ENCODE assay signal across 9 mouse cellular contexts in genomic region chr8:116922060-116922757, GRCm38 (mm10). TPM values are rescaled to one million over a fixed set of nuclear protein-coding genes. Genes with fewer than 3 reads are reported as not detected.
DNase-seq lines count a peak whose midpoint lies in the region; ATAC-seq and TF ChIP-seq lines count a peak whose summit lies in the region.
"Had no signal": no experiment of that assay in that cellular context is flagged by ENCODE, and none has a peak within 500 bp of the region (broad histone marks: within the 10 kb centered on the region; RNA-seq: fewer than 3 reads in every experiment).

No protein-coding gene starts in this region.

- H3K9ac ChIP-seq in heart, postnatal 0 days (replicated peaks; ENCODE audit: low read depth, low read length), result peak overlapping the region; percentile 75

- H3K27me3 ChIP-seq in kidney, adult 2 months (replicated peaks; ENCODE audit: control insufficient read depth, insufficient read depth, low read length), result no peaks in the 10 kb centered on the region
- no peaks in the 10 kb centered on the region for H3K27me3 ChIP-seq in heart, postnatal 0 days (ENCODE audit: control insufficient read depth, insufficient read depth, low read length)
- H3K27me3 ChIP-seq: Patski had no signal

- DNase-seq in kidney, adult 2 months, result no peak
- no peak for DNase-seq in kidney, adult 8-10 months
- DNase-seq in heart, postnatal 0 days (ENCODE audit: low spot score), result no peak
- no peak for DNase-seq in frontal cortex, postnatal 14 days (ENCODE audit: low spot score in 2 of 2)
- DNase-seq in adrenal gland, postnatal 25 days, result no peak
- DNase-seq in spleen, adult 18-20 months, result no peak

- TF ChIP-seq POLR2A in kidney, adult 2 months (IDR thresholded peaks at IDR 0.05; ENCODE audit: low read depth, low read length), result no peak

- ATAC-seq in activated CD4-positive, CD25-positive, alpha-beta regulatory T cell, adult 4 months, result peak; percentile 16
- no peak for ATAC-seq in heart, postnatal 0 days (ENCODE audit: insufficient read depth, low read depth)

- H3K36me3 ChIP-seq in kidney, adult 2 months (ENCODE audit: control insufficient read depth, insufficient read depth, low read length), result no peaks in the 10 kb centered on the region
- H3K36me3 ChIP-seq in heart, postnatal 0 days (replicated peaks; ENCODE audit: control insufficient read depth, insufficient read depth, low read length), result peaks cover 16% of the 10 kb centered on the region
- H3K36me3 ChIP-seq in macrophage (ENCODE audit: inconsistent target), result no peaks in the 10 kb centered on the region

- WGBS in kidney, adult 2 months, result 17% methylated on average over 17 of the region's 17 CpGs
- WGBS in heart, postnatal 0 days, result 30% methylated on average over 17 of the region's 17 CpGs
- 35% methylated on average over 17 of the region's 17 CpGs for WGBS in macrophage (ENCODE audit: missing documents)

- peaks cover 17% of the 10 kb centered on the region for H3K79me2 ChIP-seq in macrophage (ENCODE audit: inconsistent target)

- H3K4me3 ChIP-seq in kidney, adult 2 months (ENCODE audit: insufficient read depth, low read depth, low read length), result peak overlapping the region; percentile 84
- H3K4me3 ChIP-seq in heart, postnatal 0 days (ENCODE audit: low read depth, low read length), result peak overlapping the region; percentile 93
- peak overlapping the region; percentile 58 for H3K4me3 ChIP-seq in macrophage (ENCODE audit: inconsistent target)

- H3K27ac ChIP-seq in kidney, adult 2 months (ENCODE audit: insufficient read depth, low read depth, low read length), result peak overlapping the region; percentile 76
- H3K27ac ChIP-seq in heart, postnatal 0 days (ENCODE audit: low read depth), result peak overlapping the region; percentile 94
- H3K27ac ChIP-seq in macrophage, result peak overlapping the region; percentile 84

- TF ChIP-seq CTCF in kidney, adult 2 months (conservative IDR thresholded peaks at IDR 0.05; ENCODE audit: insufficient read depth, insufficient read length, low read depth, low read length), result no peak
- TF ChIP-seq CTCF in heart, postnatal 0 days (IDR thresholded peaks at IDR 0.05; ENCODE audit: low read depth), result no peak

- no peaks in the 10 kb centered on the region for H3K9me3 ChIP-seq in heart, postnatal 0 days (replicated peaks; ENCODE audit: control insufficient read depth, low read length)

- H3K4me2 ChIP-seq in heart, postnatal 0 days (ENCODE audit: low read depth, low read length), result peak overlapping the region; percentile 66

- no peak for TF ChIP-seq EP300 in heart, postnatal 0 days (IDR thresholded peaks at IDR 0.05; ENCODE audit: low read depth)

- peaks cover 3% of the 10 kb centered on the region; the same call in 1 of the 2 replicates for H3K4me1 ChIP-seq in kidney, adult 2 months (ENCODE audit: control insufficient read depth, insufficient read depth, low read length)
- peaks cover 10% of the 10 kb centered on the region for H3K4me1 ChIP-seq in heart, postnatal 0 days (ENCODE audit: control insufficient read depth, insufficient read depth)

RNA-seq across cellular contexts. Expression of gene Cenpn, which starts 0.7 kb away (rescaled TPM):
- 0.89 and 1.2 TPM in 2 replicates for polyA plus RNA-seq in kidney, adult 2 months (2012; rRNA removed)
- polyA plus RNA-seq in activated CD4-positive, CD25-positive, alpha-beta regulatory T cell, adult 4 months (2017; shearing (Covaris generic)), result 1 to 10 TPM; 7.4 to 8.5 TPM
- total RNA-seq in heart, postnatal 0 days (2014; rRNA removed; ENCODE audit: low replicate concordance), result 4.4 and 19.2 TPM in 2 replicates
- polyA plus RNA-seq in heart, postnatal 0 days (2015; fragmentation: Nextera tagmentation; extraction: Ambion mirVana), result 9.4 and 10.1 TPM in 2 replicates
- 10 to 100 TPM in 1 of 26 experiments, 1 to 10 TPM in 22, under 1 TPM in 1, not detected in 2; 0.66 to 10.2 (median 2.9) TPM for total RNA-seq in macrophage (2018; cell fraction: chromatin; rRNA removed)
- 1 to 10 TPM in 25 of 26 experiments, under 1 TPM in 1; 0.96 to 3.0 (median 1.9) TPM for total RNA-seq in macrophage (2018; cell fraction: cytosol; rRNA removed)
- 10 to 100 TPM in 1 of 26 experiments, 1 to 10 TPM in 21, under 1 TPM in 3, not detected in 1; 0.35 to 10.8 (median 2.2) TPM for total RNA-seq in macrophage (2018; cell fraction: nucleus; rRNA removed)
- 2.0 to 6.7 TPM (median 4.5 TPM) in 3 replicates for polyA plus RNA-seq in macrophage (2018)
- 7.4 and 9.6 TPM in 2 replicates for total RNA-seq in adrenal gland, postnatal 25 days (2021)

RNA-seq across cellular contexts. Expression of gene Cmc2, which starts 1.0 kb away (rescaled TPM):
- 13.0 and 17.7 TPM in 2 replicates for polyA plus RNA-seq in kidney, adult 2 months (2012; rRNA removed)
- polyA plus RNA-seq in activated CD4-positive, CD25-positive, alpha-beta regulatory T cell, adult 4 months (2017; shearing (Covaris generic)), result 10 to 100 TPM; 34.8 to 43.4 TPM
- total RNA-seq in heart, postnatal 0 days (2014; rRNA removed; ENCODE audit: low replicate concordance), result 37.2 and 65.8 TPM in 2 replicates
- polyA plus RNA-seq in heart, postnatal 0 days (2015; fragmentation: Nextera tagmentation; extraction: Ambion mirVana), result 139 and 161 TPM in 2 replicates
- total RNA-seq in macrophage (2018; cell fraction: chromatin; rRNA removed), result 1 to 10 TPM in 15 of 26 experiments, under 1 TPM in 2, not detected in 9; 0.41 to 6.3 (median 1.9) TPM
- total RNA-seq in macrophage (2018; cell fraction: cytosol; rRNA removed), result 10 to 100 TPM in 8 of 26 experiments, 1 to 10 TPM in 18; 5.9 to 15.8 (median 9.7) TPM
- total RNA-seq in macrophage (2018; cell fraction: nucleus; rRNA removed), result 10 to 100 TPM in 1 of 26 experiments, 1 to 10 TPM in 24, under 1 TPM in 1; 0.82 to 10.5 (median 3.9) TPM
- 7.6 to 14.5 TPM (median 13.8 TPM) in 3 replicates for polyA plus RNA-seq in macrophage (2018)
- total RNA-seq in adrenal gland, postnatal 25 days (2021), result 50.7 and 55.5 TPM in 2 replicates

RNA-seq across cellular contexts. Expression of gene Atmin, which starts 21.0 kb away (rescaled TPM):
- 15.9 and 17.1 TPM in 2 replicates for polyA plus RNA-seq in kidney, adult 2 months (2012; rRNA removed)
- 1 to 10 TPM; 7.0 to 9.0 TPM for polyA plus RNA-seq in activated CD4-positive, CD25-positive, alpha-beta regulatory T cell, adult 4 months (2017; shearing (Covaris generic))
- 16.0 and 19.1 TPM in 2 replicates for total RNA-seq in heart, postnatal 0 days (2014; rRNA removed; ENCODE audit: low replicate concordance)
- 6.0 and 7.0 TPM in 2 replicates for polyA plus RNA-seq in heart, postnatal 0 days (2015; fragmentation: Nextera tagmentation; extraction: Ambion mirVana)
- total RNA-seq in macrophage (2018; cell fraction: chromatin; rRNA removed), result 1 to 10 TPM in 21 of 26 experiments, under 1 TPM in 5; 0.24 to 9.6 (median 2.9) TPM
- total RNA-seq in macrophage (2018; cell fraction: cytosol; rRNA removed), result 10 to 100 TPM in 24 of 26 experiments, 1 to 10 TPM in 2; 7.8 to 23.1 (median 19.0) TPM
- 10 to 100 TPM in 15 of 26 experiments, 1 to 10 TPM in 11; 2.7 to 22.7 (median 11.0) TPM for total RNA-seq in macrophage (2018; cell fraction: nucleus; rRNA removed)
- polyA plus RNA-seq in macrophage (2018), result 13.1 to 14.3 TPM (median 13.5 TPM) in 3 replicates
- total RNA-seq in adrenal gland, postnatal 25 days (2021), result 20.6 and 23.8 TPM in 2 replicates

RNA-seq across cellular contexts. Expression of gene 1700030J22Rik, which starts 56.5 kb away (rescaled TPM):
- polyA plus RNA-seq in kidney, adult 2 months (2012; rRNA removed), result 1.4 TPM in 2 replicates
- polyA plus RNA-seq in activated CD4-positive, CD25-positive, alpha-beta regulatory T cell, adult 4 months (2017; shearing (Covaris generic)), result not detected
- total RNA-seq in heart, postnatal 0 days (2014; rRNA removed; ENCODE audit: low replicate concordance), result 2.7 TPM in 1 of 2 replicates, not detected in the other
- polyA plus RNA-seq in heart, postnatal 0 days (2015; fragmentation: Nextera tagmentation; extraction: Ambion mirVana), result 0.26 and 0.33 TPM in 2 replicates
- total RNA-seq in macrophage (2018; cell fraction: chromatin; rRNA removed), result 1 to 10 TPM in 12 of 26 experiments, under 1 TPM in 10, not detected in 4; 0.29 to 2.5 (median 1.2) TPM
- 1 to 10 TPM in 11 of 26 experiments, under 1 TPM in 15; 0.14 to 1.4 (median 0.88) TPM for total RNA-seq in macrophage (2018; cell fraction: cytosol; rRNA removed)
- total RNA-seq in macrophage (2018; cell fraction: nucleus; rRNA removed), result 1 to 10 TPM in 12 of 26 experiments, under 1 TPM in 13, not detected in 1; 0.36 to 2.5 (median 0.92) TPM
- polyA plus RNA-seq in macrophage (2018), result 0.57 to 1.3 TPM (median 0.98 TPM) in 3 replicates
- 2.2 and 3.8 TPM in 2 replicates for total RNA-seq in adrenal gland, postnatal 25 days (2021)
